Mouse (Mus musculus) induced T-regulatory cell, adult 2 months (primary cell): ENCODE measurements around the gene Rbm6.

Experiments used
- DNase-seq: peaks from one replicate; pipeline ENCODE4 v3.0.0-alpha.2; 2012; ENCODE audit warnings: low read depth

Rbm6 gene

DNA sequence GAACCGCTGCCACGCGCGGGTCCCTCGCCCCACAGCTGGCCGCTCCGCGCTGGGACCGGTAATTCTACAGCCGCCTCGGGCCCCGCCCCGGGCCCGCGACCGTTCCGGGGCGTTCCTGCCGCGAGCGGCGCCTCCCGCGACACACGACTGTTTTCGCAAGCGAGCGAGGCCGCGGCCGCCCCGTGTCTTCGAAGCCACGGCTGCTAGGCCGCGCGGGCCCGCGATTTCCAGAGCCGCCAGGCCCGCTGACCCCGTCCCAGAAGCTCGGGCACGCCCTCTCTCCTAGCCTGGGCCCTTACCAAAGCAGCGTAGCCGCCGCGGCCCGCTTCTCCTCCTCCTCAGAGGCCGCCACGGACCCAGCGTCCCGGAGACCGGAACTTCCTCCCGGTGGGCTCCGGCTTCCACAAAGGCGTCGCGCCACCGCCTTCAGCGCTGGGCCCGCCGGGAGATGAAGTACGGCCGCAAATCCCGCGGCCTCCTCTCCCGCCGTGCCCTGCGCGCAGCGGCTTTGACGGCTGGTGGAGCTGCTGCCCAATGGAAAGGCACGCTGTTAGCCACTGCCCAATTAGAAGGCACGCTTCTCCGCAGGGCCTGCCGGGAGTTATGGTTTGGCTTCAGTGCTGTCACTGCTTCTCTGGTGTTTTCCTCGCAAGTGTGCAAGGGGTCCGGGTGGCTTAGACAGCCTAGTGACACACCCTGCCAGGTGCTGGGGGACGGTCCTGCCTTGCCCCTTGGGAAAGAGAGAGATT, 513 bp downstream of the Rbm6 start:
- DNase-seq = peak; percentile 95

DNA sequence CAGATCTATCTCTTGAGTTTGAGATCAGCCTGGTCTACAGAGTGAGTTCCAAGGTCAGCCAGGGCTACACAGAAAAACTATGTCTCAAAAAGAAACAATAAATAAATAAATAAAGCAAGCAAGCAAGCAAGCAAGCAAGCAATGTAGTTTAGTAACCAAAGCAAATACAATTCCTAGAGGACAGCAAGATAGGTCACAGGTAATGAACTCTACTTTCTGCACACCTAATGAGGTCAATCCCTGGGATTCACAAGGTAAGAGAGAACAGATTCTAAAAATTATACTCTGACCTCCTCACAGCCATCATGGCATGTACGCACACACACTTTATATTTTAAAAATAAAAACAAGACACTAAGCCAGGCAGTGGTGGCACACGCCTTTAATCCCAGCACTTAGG, 7.0 kb downstream of the Rbm6 start:
- no peak for DNase-seq

DNA sequence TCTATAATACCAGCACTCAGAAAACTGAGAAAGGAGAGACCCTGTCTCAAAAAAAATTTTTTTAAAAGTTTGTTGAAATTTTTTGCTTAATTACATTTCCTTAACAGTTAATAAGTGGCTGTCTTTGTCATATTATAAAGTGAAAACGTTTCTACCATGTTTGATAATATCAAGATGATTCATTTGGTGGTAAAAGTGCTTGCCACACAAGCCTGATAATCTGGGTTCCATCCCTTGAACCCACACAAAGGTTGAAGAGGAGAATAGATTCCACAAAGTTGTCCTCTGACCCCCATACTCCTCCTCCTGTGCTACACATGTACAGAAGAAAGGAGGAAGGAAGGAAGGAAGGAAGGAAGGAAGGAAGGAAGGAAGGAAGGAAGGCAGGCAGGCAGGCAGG, 8.5 kb downstream of the Rbm6 start:
- DNase-seq = no peak

DNA sequence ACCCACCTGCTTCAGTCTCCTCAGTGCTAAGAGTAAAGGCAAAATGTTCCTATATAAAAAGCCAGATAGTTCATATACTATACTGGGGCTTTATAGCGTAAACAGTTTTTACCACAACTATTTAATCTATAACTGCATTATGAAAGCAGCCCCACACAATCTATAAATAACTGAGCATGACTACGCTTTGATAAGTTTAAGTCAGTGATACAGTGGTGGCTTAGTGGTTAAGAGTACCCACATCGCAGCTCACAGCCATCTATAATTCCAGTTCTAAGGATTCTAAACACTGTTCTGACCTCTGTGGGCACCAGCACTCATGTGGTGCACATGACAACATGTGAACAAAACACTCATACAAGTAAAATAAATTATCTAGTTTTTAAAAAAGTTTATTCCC, 14.7 kb downstream of the Rbm6 start:
- DNase-seq = no peak

DNA sequence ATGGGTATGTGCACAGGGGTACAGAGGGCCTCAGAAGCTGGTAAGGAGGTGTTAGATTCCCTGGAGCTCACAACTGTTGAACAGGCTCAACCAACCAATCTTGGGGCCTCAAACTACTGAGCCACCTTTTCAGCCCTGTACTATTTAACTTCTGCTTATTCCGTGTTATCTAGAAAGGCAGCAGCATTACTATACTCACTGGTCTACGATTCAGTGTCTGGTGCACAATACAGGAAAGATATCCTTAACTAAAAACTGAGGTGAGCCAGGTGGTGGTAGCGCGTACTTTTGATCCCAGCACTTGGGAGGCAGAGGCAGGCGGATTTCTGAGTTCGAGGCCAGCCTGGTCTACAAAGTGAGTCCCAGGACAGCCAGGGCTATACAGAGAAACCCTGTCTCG, 24.1 kb downstream of the Rbm6 start:
- no peak for DNase-seq

DNA sequence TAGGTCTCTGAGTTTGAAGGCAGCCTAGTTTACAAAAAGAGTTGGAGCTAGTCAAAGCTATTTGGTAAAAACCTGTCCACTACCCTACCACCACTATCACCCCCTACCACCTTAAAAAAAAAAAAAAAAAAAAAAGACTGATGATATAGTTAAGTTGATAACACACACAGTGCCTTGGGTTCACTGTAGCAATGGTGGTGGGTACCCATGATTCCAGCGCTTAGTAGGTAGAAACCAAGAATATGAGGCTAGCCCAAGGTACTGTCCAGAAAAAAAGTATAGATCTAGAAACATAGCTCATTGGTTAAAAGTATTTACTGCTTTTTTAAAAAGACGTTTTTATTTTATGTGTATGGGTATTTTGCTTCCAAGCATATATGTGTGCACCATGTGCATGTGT, 30.3 kb downstream of the Rbm6 start:
- DNase-seq = no peak

DNA sequence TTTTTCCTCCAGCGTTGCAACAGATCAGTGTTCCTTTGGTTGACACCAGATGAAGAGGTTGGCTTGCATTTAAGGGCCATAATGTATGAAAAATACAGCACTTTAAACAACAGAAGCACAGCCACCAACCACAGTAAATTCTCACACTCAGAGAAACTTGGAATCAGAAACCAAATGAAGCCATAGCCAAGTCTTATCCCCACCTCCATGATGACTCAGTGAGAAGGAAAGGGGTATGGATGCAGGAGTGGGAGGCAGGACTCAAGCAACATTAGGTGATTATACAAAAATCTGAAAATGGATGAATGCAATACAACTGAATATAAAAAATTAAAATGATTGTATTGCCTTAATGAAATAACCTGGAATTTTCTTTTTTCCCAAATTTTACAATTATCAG, 34.2 kb downstream of the Rbm6 start:
- DNase-seq = no peak

DNA sequence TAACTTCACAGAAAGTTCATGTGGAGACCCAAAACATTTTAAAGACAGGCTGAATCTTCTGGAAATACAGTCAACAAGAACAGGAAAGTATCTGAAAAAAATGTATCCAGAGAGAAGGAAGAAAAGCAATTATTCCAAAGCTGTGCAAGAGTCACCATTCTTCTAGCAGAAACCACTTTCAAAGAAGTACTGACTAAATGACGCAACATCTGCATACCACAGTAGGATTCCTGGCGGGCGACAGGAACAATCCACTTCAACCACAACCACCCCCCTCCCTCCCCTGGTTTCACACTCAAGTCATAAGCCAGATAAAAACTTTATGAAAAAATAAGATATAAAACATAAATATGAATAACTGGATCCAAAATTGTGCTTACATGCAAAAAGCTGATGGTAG, 39.2 kb downstream of the Rbm6 start:
- no peak for DNase-seq

DNA sequence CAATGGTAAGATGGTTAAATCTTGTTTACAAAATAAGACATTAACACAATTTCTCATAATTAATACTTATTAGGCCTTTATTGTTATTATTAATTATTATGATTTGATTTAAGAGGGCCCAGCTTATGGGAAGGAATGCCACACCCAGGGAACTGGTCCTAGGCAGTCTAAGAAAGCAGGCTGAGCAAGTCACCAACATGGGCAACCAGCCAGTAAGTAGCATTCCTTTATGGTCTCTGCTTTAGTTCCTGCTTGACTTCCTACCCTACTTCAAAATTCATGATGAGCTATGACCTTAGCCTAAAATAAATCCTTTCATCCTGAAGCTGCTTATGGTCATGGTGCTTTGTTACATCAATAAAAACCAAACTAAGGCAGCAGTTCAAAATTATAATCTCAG, 41.3 kb downstream of the Rbm6 start:
- no peak for DNase-seq

DNA sequence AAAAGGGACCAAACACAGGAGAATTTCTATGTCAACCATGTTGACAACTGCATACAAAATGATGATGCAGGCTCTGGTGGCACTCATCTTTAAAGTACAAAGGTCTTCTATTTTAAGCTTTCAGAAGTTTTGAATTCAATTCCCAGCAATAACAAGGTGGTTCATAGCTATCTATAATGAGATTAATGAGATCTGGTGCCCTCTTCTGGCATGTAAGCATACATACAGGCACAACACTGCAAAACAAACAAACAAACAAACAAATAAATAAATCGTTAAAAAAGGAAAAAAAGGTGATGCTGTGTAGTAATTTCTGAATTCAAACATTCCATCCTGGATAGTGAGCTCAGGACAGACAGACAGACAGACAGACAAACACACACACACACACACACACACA, 60.9 kb downstream of the Rbm6 start:
- DNase-seq = peak; percentile 12

DNA sequence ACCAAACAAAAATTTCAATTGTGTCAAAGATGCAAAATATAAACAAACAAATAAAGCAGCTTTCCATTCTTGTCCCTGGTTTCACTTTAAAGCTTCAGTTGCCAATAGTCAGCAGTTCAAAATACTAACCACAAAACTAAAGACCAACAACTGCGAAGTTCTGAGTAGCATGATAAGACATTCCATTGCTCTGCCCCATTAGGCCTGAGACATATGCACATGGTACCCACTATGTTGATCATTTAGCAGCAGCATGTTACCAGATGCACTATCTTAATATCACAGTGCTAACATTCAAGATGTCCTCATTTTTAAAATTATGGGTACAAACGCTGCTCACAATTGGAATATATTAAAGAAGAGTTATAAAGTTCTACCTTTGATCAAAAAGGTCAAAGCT, 62.1 kb downstream of the Rbm6 start:
- DNase-seq = no peak

DNA sequence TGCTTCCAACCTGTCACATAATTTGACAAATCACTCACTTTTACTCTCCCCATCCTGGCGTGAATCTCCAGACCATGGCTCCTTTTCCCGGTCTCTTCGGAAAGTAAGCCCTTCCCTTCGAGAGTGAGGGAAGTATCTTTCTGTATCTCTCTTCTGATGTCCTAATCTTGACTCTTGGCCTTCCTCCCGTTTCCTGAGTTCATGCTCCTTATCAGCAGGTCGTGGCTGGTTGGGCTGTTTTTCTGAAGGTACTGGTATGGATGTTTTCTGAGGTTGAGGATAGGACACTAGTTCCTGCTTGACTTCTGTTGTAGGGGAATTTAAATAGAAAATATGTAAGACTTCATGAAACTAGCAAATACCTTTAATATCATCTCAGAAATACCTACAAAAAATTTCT, 81.3 kb downstream of the Rbm6 start:
- DNase-seq = no peak

DNA sequence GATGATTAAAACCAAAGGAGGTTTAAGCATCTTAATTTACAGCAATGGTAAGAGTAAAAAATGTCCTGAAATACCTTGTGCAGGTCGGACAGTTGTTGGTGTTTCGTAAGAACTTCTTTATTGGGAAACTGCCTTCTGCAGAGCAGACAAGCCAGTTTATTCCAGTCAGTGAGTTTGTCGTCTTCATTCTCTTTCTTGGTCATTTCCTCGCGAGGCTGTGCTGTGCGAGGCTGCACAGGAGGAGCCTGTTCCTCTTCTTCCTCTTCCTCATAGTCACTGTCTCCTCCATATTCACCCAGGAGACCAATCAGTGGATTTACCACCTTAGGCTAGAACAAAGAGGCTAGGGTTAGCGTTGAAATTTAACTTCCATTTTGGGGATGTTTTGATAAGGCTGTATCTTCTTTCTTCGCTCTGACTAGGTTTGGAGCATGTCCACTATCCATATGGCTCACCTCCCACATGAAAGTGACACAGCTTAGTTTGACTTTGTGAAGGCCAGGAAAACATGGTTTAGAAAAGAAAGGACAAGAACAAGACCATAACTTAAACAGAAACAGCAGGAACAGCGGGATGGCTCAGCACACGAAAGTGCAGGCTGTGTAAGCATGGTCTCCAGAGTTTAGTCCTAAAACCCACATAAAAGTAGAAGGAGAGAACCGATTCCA, 90.4 kb downstream of the Rbm6 start:
- no peak for DNase-seq

DNA sequence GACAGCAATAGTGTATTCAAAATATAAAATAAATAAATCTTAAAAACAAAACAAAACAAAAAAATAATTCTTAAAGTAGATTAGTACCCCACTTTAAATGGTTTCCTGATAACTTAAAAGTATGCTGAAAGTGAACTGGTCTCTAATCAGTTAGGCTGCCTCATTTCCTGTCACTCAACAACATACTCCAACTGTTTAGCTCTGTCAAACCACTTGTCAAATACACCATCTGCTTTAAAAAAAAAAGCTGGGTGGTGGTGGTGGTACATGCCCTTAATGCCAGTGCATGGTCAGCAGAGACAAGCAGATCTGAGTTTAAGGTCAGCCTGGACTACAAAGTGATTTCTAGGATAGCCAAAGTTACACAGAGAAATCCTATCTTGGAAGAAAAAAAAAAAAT, 96.2 kb downstream of the Rbm6 start:
- DNase-seq = no peak

DNA sequence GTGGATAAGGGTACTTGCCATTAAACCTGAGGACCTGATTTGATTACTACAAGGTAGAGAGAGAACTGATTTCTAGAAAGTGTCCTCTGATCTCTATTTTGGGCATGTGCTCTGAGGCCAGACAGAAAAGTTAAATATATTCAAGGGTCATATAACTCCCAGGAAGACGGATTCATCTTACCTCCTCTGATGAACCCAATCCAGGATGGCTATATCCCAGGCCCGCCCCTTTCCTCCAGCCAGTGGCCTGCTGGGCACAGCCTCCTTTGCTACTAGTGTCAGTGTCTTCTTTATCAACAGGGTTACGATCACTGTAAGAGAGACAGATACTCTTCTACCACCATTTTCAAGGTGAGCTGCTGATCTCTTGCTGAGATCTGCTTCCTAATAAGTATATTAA, 98.6 kb downstream of the Rbm6 start:
- no peak for DNase-seq

DNA sequence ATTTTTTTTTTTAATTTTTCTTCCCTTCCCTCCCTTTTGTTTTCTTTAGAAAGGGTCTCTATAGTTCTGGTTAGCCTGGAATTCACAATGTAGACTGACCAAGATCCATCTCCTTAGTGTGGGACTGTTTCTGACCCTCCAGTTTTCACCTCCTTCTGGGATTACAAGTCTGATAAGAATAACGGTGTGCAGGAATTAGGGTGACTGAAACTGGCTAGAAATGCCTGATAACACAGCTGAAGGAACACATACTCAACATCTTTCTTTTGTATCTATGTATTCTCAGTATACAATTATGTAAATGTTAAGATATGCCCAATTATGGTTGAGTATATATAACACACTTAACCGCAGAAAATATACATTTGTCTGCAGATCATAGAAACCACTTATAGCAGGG, 101.3 kb downstream of the Rbm6 start:
- DNase-seq = no peak

DNA sequence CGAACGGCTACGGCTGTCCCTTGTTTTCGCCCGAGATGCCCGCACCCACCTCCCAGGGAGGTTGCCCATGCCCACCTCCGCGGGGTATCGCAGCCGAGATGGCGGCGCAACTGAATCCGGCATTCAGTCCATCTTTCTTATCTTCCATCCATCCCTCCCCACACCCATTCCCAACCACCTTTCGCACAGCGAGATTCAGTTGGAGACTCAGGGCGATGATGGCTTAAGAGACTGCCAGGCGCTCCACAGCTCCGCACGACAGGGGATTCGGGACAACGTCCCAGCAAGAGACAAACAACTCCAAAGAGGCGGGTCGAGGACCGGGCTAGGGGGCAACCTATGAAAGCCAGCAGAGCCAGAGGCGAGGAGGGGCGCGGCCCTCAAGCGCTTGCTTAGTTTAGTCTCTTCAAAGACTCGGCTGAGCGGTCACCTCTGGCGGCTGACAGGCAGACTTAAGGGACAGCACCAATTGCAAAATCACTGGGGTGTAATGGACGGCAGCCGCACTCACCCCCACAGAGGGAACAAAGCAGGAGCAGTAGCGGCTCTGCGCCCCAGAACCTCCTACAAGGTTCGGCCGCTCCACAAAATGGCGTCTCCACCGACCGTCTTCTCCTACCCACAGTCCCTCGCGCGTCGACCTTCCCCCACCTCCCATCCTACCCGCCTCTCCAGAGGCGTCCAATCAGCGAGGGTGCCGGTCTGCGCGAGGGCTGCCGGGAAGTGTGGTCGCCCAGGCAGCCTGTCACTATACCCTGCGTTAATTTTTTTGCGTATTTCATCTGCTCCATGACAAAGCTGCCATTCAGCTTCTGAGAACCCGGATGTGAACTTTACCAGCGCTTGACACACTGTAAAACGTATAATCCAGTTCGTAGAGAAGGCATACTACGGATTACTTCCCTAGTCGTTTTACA, 102.4 kb downstream of the Rbm6 start, which contains the start of gene Rbm5:
TSS of gene Rbm5 (minus strand) at position 623 of the 917 bp plus-strand sequence.
- DNase-seq = peak; percentile 96

DNA sequence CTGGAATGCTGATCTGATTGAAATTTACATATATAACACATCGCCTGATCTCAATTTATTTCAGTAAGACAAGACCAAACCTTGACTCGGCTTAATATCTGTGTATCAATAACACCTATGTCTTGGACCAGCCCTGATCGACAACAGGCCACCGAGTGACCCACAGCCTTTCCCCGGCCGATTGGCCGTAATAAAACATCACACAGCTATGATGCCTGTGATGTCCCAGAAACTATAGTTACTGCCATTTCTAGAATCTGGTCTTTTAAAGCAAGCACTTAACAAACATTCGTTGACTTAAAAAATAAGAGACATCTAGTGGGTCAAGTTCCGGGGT, 103.0 kb downstream of the Rbm6 start:
- DNase-seq = no peak

DNA sequence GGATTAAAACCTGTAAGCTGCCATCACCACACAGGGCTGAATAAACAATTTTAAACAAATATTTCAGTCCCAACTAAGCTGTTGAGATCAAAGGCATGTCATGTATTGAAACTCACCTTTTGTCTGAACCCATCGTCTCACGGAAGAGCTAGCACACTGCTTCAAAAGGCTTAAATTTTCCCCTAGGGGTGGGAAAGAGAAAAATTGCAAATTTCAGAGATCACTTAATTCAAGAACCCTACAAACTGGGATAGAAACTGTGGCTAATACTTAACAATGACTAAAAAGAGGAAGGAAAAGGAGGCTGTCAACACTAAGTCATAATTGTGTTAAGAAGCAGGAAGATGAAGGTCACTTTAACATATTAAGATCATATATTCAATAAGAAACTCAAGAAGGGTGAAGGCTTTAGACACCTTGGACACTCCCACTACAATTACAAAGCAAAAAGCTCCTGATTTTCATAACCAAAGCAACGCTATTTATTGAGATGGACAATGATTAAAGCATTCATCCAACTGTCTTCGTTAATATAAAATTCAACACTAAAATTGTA, 103.5 kb downstream of the Rbm6 start:
- peak; percentile 51 for DNase-seq

DNA sequence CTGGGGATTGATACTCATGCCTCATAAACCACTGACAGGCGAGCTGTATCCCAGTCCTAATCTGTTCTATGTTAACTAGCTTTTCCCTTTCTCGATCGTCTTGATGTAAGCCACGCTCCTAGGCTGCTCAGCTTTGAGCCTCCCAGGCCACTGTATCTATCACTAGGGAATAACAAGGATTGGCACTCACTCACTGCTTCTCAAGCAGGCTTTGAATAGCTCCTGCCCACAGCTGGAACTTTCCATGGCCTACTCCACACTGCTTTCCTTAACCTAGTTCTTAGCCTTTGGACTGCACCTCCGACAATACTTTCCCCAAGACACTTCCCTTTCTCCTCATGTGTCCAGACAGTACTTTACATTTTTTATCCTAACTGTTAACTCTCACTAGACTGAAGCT, 104.2 kb downstream of the Rbm6 start:
- DNase-seq = peak; percentile 11

DNA sequence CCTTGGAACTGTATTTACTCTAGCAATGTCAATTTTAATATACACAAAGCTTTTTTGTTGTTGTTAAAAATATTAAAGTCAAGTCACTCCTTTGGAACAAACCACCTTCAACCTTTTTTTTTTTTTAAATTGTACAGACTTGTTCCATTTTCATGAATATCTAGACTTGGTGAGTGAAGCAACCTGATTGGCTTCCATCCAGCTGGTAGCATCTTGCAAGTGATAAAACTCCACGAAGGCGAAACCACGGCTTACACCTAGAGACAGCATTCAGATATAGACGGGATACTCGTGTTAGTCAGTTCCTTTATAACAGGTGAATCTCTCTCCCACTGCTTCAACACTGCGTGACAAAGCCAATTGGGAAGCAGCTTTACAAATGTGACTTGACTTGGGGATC, 113.4 kb downstream of the Rbm6 start:
- DNase-seq = no peak

DNA sequence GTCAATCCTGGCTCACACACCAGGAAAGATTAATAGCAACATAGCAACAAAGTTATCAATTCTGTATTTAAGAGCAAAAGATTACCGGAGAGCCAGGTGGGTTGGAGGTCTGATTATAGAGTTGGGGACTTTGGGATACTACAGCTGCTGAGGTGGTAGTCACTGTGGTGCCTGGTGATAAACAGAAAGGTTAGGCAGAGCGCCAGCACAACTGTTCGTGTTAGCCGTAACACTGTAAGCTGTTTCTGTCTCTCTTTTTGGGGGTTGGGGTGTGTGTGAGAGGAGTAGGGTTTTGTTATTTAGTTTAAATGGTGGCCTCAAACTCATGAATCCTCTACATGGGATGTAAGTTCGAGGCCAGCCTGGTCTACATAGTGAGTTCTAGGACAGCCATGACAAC, 122.7 kb downstream of the Rbm6 start:
- DNase-seq = no peak

DNA sequence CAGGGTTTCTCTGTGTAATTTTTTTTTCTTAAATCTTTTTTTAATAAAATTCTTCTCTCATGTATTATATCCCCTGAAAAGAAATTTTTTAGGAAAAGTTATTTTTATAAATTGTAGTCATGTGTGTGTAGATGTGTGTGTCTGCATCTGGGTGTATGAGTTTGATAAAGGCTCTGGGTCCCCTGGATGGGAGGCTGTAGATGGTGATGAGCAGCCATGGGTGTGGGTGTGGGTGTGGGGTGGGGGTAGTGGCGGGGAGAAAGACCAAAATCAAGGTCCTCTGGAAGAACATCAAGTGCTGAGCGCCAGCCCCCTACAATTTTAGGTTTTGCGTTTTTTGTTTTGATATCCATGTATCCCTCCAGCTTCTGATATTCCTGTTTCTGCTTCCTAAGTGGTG, 125.0 kb downstream of the Rbm6 start:
- no peak for DNase-seq
